Mouse (Mus musculus) lung, postnatal 0 days (tissue): ENCODE results near the gene Slc18b1. TPM values are rescaled to one million over a fixed set of nuclear protein-coding genes. Genes with fewer than 3 reads are reported as not detected.
A peak's percentile ranks its signal among the peaks of the same experiment; 100 is the strongest.

Source experiments
- ATAC-seq: fragments of 200-750 bp; cut with Nextera tagmentation; 2 replicates; pipeline ENCODE4 v1.8.0; 2017; ENCODE audit warnings: moderate library complexity
- DNase-seq: peaks from one replicate; pipeline ENCODE4 v3.0.0-alpha.2; 2016; ENCODE audit warnings: low spot score
- H3K27ac ChIP-seq: fragments of 300-500 bp; sonication (generic); 2 replicates; pipeline ENCODE4 v1.5.1; 2014; ENCODE audit warnings: antibody characterized with exemption, mild to moderate bottlenecking, low read length, mixed read lengths
- H3K27me3 ChIP-seq: fragments of 300-500 bp; sonication (generic); replicated peaks from 2 replicates; pipeline ENCODE4 v1.6.1; 2014; ENCODE audit warnings: low read length, mixed read lengths; ENCODE audit not compliant: insufficient read depth
- H3K36me3 ChIP-seq: fragments of 300-500 bp; sonication (generic); 2 replicates; pipeline ENCODE4 v1.6.1; 2014; ENCODE audit warnings: low read length, mixed read lengths; ENCODE audit not compliant: insufficient read depth
- H3K4me1 ChIP-seq: fragments of 300-500 bp; sonication (generic); 2 replicates; pipeline ENCODE4 v1.6.1; 2014; ENCODE audit warnings: antibody characterized with exemption, low read depth, low read length, mixed read lengths; ENCODE audit not compliant: insufficient read depth
- H3K4me2 ChIP-seq: fragments of 300-500 bp; sonication (generic); replicated peaks from 2 replicates; pipeline ENCODE4 v1.6.1; 2014; ENCODE audit warnings: low read depth, mild to moderate bottlenecking, low read length, moderate library complexity, mixed read lengths
- H3K4me3 ChIP-seq: fragments of 300-500 bp; sonication (generic); 2 replicates; pipeline ENCODE4 v1.5.1; 2014; ENCODE audit warnings: low read depth, low read length
- H3K9ac ChIP-seq: fragments of 300-500 bp; sonication (generic); replicated peaks from 2 replicates; pipeline ENCODE4 v1.6.1; 2014; ENCODE audit warnings: low read depth, mild to moderate bottlenecking
- H3K9me3 ChIP-seq: fragments of 300-500 bp; sonication (generic); 2 replicates; pipeline ENCODE4 v1.6.1; 2016; ENCODE audit warnings: low read length, mixed read lengths
- CTCF ChIP-seq: IDR thresholded peaks from 2 replicates; pipeline ENCODE4 v1.5.1; 2016; ENCODE audit warnings: antibody characterized with exemption, mild to moderate bottlenecking
- EP300 ChIP-seq: IDR thresholded peaks from 2 replicates; pipeline ENCODE4 v1.6.1; 2016; ENCODE audit warnings: antibody characterized with exemption, mild to moderate bottlenecking, control low read depth
- WGBS: fragments of 180-500 bp; shearing (Covaris S2); extraction: QIAGEN DNeasy Blood & Tissue Kit; methylation state at CpG from one replicate; pipeline ENCODE4 v1.1.7; 2014; 5-methylcytosine and 5-hydroxymethylcytosine counted together
- polyA plus RNA-seq: library from polyadenylated mRNA; unstranded; fragments of >200 nt; fragmentation: Nextera tagmentation; extraction: Ambion mirVana; gene quantifications from 2 replicates; pipeline ENCODE4 v1.2.1, GENCODE M21; 2015

The Slc18b1 gene
- polyA plus RNA-seq, result 8.3 and 9.9 TPM in 2 replicates

- peak; percentile 39 for DNase-seq
These were observed at the start of gene Slc18b1 for GRCm38 (mm10) chr10:23796551-23797503. Slc18b1 (plus strand) TSS chr10:23796986.

GRCm38 (mm10) chr10:23754166-23754565 lies 42.6 kb upstream of the Slc18b1 start:
- WGBS, result 42% methylated on average over 7 of the region's 7 CpGs
- Histone ChIP-seq H3K4me2 (no peak overlapping the region), H3K4me3 (no peak overlapping the region), H3K36me3 (no peaks in the 10 kb centered on the region), H3K9ac (no peak overlapping the region), H3K4me1 (no peaks in the 10 kb centered on the region), H3K27me3 (no peaks in the 10 kb centered on the region), H3K27ac (no peak overlapping the region), H3K9me3 (no peaks in the 10 kb centered on the region)
- ATAC-seq (no peak), DNase-seq (peak; percentile 10)
- TF ChIP-seq CTCF (no peak), EP300 (no peak)

More at GRCm38 (mm10) chr10:23796551-23797503, at the start of gene Slc18b1:
- H3K27me3 ChIP-seq, result no peaks in the 10 kb centered on the region
- H3K9ac ChIP-seq, result peak within 1 kb of the TSS; percentile 89
- 0 out of 2 replicates have a peak, but pooled peaks cover 5% of the 10 kb centered on the region for H3K4me1 ChIP-seq
- H3K27ac ChIP-seq, result peak within 1 kb of the TSS; percentile 77
- TF ChIP-seq CTCF, result no peak
- TF ChIP-seq EP300, result no peak
- peak within 1 kb of the TSS; percentile 90 for H3K4me2 ChIP-seq
- 0 out of 2 replicates have a peak, but pooled peaks cover 4% of the 10 kb centered on the region for H3K36me3 ChIP-seq
- peak; percentile 63 for ATAC-seq
- 6% methylated on average over 43 of the region's 43 CpGs for WGBS
- H3K4me3 ChIP-seq, result peak within 1 kb of the TSS; percentile 69
- no peaks in the 10 kb centered on the region for H3K9me3 ChIP-seq

GRCm38 (mm10) chr10:23777288-23777945 lies 19.4 kb upstream of the Slc18b1 start:
- no peak overlapping the region for H3K4me2 ChIP-seq
- DNase-seq (no peak), ATAC-seq (no peak)
- H3K9ac ChIP-seq, result no peak overlapping the region
- H3K4me1 ChIP-seq, result no peaks in the 10 kb centered on the region
- H3K27me3 ChIP-seq, result no peaks in the 10 kb centered on the region
- 32% methylated on average over 5 of the region's 5 CpGs for WGBS
- peak; percentile 57 for TF ChIP-seq CTCF
- TF ChIP-seq EP300, result no peak
- no peaks in the 10 kb centered on the region for H3K9me3 ChIP-seq
- no peak overlapping the region for H3K4me3 ChIP-seq
- no peak overlapping the region for H3K27ac ChIP-seq
- no peaks in the 10 kb centered on the region for H3K36me3 ChIP-seq

- H3K4me2 ChIP-seq, result no peak overlapping the region
- TF ChIP-seq EP300, result no peak
- no peak for TF ChIP-seq CTCF
- H3K4me1 ChIP-seq, result no peaks in the 10 kb centered on the region; the same call in 1 of the 2 replicates
- ATAC-seq (no peak), DNase-seq (peak; percentile 24)
- H3K27ac ChIP-seq, result no peak overlapping the region
- no peaks in the 10 kb centered on the region; the same call in 1 of the 2 replicates for H3K36me3 ChIP-seq
- H3K9ac ChIP-seq, result no peak overlapping the region
- H3K4me3 ChIP-seq, result no peak overlapping the region
- 79% methylated on average over 6 of the region's 6 CpGs for WGBS
- no peaks in the 10 kb centered on the region for H3K27me3 ChIP-seq
- no peaks in the 10 kb centered on the region for H3K9me3 ChIP-seq
These were observed 16.1 kb upstream of the Slc18b1 start for GRCm38 (mm10) chr10:23780539-23781275.

- 75% methylated on average over 11 of the region's 11 CpGs for WGBS
- H3K36me3 ChIP-seq, result no peaks in the 10 kb centered on the region; the same call in 1 of the 2 replicates
These were observed 14.7 kb upstream of the Slc18b1 start for GRCm38 (mm10) chr10:23781760-23782735.

More at GRCm38 (mm10) chr10:23781760-23782735, 14.7 kb upstream of the Slc18b1 start:
- ATAC-seq, result no peak
- H3K4me1 ChIP-seq, result peaks cover 7% of the 10 kb centered on the region; the same call in 1 of the 2 replicates
- DNase-seq, result no peak
- H3K4me3 ChIP-seq, result no peak overlapping the region
- H3K9ac ChIP-seq, result no peak overlapping the region
- no peaks in the 10 kb centered on the region for H3K9me3 ChIP-seq
- no peak overlapping the region for H3K27ac ChIP-seq
- no peak overlapping the region for H3K4me2 ChIP-seq
- no peaks in the 10 kb centered on the region for H3K27me3 ChIP-seq
- TF ChIP-seq EP300 (no peak), CTCF (no peak)
